Mouse (Mus musculus) lung, adult 2 months (tissue): ENCODE measurements at regions not wholly inside any gene's neighbourhood (a gene's known extent, or its start where the extent isn't known, plus 50 kb on each side); places are given as distances from the start of the nearest gene placed in this dataset.

Experiments
- CTCF ChIP-seq: fragments of 200-500 bp; IDR thresholded peaks from 2 replicates; pipeline ENCODE4 v1.5.1; 2011; ENCODE audit warnings: mild to moderate bottlenecking, low read length, control low read depth; ENCODE audit not compliant: insufficient read depth
- POLR2A ChIP-seq: fragments of 200-500 bp; IDR thresholded peaks from 2 replicates; pipeline ENCODE4 v1.6.1; 2011; ENCODE audit warnings: low read depth, mild to moderate bottlenecking, control low read depth, low read length, borderline replicate concordance; ENCODE audit errors: extremely low read depth

DNA sequence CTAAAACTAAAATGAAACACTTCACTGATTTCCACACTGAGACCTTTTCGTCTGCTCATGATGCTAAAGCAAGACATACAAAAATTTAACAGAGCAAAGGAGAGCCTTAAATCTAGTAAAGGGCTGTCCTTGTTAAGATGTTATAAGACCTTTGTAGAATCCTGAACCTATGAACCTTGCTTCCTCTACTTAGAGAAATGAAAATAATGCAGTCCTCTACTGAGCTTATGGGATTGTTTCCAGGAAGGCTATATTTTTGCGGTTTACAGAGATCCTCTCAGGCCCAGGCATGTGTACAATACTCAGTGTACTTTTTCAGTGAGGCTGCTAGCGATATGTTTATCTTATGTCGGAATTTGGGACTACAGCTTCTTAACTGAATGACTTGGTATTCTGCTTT lies 558.5 kb upstream of the Flrt2 start:
- no peak for TF ChIP-seq CTCF
- TF ChIP-seq POLR2A, result no peak
